Mouse (Mus musculus): ENCODE data around the gene Prima1. TPM values are rescaled to one million over a fixed set of nuclear protein-coding genes. Genes with fewer than 3 reads are reported as not detected.
A peak's percentile ranks its signal among the peaks of the same experiment; 100 is the strongest.

Gene Prima1
- polyA plus RNA-seq, 1 experiment from 2014 or later = not detected

DNA sequence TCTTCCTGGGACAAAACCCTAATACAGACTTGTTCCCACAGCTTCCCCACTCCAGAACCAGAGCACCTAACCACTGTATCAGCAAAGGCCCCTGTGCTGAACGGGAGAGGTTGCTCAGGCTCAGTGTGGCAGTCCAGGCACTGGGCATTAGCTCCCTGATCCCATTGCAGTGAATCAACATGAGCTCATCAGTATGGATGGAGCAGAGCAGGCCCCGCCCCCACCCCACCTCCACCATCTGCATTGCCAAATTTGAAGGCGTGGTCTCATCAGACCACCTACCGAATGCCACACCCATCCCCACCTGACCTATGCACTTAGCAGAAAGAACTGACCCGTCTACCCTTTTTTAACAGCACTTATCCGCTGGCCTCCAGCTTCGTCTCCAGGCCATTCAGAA lies 58.9 kb downstream of the Prima1 start:
- no peaks in the 10 kb centered on the region for H3K27me3 ChIP-seq
- peaks cover 3% of the 10 kb centered on the region; the same call in 1 of the 2 replicates for H3K4me1 ChIP-seq
- no peak overlapping the region for H3K9ac ChIP-seq
- WGBS = 30% methylated on average over 7 of the region's 7 CpGs
- no peak overlapping the region for H3K4me2 ChIP-seq
- H3K36me3 ChIP-seq (ENCODE audit: poor library complexity, severe bottlenecking) = peaks cover 11% of the 10 kb centered on the region
- H3K9me3 ChIP-seq (replicated peaks) = no peaks in the 10 kb centered on the region
- peak; percentile 53; the same call in 1 of the 2 replicates for ATAC-seq
- no peak overlapping the region for H3K27ac ChIP-seq
- no peak overlapping the region for H3K4me3 ChIP-seq

DNA sequence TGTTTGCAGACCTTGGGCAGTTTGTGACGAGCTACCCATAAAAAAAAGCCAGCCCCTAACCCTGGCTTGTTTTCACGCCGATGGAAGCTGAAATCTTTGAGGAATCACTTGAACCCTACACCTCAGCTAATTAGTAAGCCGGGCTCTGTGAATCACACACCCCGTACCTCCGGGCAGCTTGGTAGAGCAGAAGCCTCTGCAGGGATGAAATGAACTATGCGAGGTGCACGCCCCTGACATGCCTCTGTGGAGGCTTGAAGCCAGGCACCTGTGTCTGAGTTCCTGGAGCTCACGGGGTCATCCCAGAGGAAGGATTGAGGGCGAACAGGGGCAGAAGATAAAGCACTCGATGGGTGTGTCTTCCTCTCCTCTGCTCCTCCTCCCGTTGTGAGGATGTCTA lies 73.1 kb downstream of the Prima1 start:
- H3K4me1 ChIP-seq = peaks cover 16% of the 10 kb centered on the region
- no peak overlapping the region for H3K27ac ChIP-seq
- H3K9ac ChIP-seq = no peak overlapping the region
- no peaks in the 10 kb centered on the region for H3K9me3 ChIP-seq (replicated peaks)
- H3K4me2 ChIP-seq = no peak overlapping the region
- WGBS = 73% methylated on average over 12 of the region's 12 CpGs
- H3K36me3 ChIP-seq (ENCODE audit: poor library complexity, severe bottlenecking) = peaks cover 55% of the 10 kb centered on the region
- no peak overlapping the region for H3K4me3 ChIP-seq
- ATAC-seq = no peak
- H3K27me3 ChIP-seq = no peaks in the 10 kb centered on the region

DNA sequence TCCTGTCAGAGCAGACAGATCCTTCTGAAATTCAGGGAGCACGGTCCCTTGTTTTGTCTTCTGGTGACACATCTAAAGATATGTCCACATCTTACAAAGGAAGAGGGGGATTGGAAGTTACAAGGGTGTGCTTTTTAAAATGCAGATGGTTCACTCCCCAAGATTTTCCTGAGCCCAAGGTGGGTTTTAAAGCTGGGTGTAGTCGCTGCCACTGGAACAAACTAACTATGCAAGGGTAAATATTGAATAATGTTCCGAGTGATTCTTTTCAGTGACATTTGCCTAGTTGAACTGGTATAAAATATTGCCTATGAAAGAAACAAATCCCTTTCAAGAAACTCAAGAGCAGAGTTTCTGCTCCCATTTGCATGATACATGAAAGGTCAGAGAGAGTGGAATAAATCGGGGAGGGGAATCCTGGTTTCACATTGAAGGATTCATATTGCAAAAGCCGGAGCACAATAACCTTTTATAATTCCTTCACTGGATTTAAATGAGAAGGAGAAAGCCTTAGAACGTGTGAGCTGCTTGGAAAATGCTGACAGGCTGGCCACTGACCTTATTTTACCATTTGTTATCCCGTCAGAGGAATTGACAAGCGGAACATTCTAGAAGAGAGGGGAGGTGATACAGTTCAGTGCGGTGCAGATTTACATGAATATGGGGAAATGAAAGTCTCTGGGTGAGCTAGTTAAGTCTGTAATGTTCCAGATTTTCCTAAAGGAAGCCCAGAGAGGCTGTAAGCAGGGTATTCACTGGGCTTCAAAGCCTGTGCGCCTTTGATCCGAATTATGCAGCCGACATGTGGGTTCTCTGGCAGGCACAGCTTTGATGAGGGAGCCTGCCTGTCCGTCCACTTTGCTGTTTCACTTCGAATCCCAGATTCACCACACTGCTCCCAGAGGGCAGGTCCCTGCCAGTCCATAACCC lies 77.6 kb downstream of the Prima1 start:
- no peak overlapping the region for H3K4me2 ChIP-seq
- H3K27me3 ChIP-seq = no peaks in the 10 kb centered on the region
- H3K4me3 ChIP-seq = no peak overlapping the region
- H3K9ac ChIP-seq = no peak overlapping the region
- ATAC-seq = peak; percentile 48; the same call in 1 of the 2 replicates
- WGBS = 24% methylated on average over 14 of the region's 14 CpGs
- peaks cover 16% of the 10 kb centered on the region for H3K4me1 ChIP-seq
- H3K27ac ChIP-seq = no peak overlapping the region
- H3K36me3 ChIP-seq (ENCODE audit: poor library complexity, severe bottlenecking) = peaks cover 43% of the 10 kb centered on the region
- no peaks in the 10 kb centered on the region for H3K9me3 ChIP-seq (replicated peaks)

DNA sequence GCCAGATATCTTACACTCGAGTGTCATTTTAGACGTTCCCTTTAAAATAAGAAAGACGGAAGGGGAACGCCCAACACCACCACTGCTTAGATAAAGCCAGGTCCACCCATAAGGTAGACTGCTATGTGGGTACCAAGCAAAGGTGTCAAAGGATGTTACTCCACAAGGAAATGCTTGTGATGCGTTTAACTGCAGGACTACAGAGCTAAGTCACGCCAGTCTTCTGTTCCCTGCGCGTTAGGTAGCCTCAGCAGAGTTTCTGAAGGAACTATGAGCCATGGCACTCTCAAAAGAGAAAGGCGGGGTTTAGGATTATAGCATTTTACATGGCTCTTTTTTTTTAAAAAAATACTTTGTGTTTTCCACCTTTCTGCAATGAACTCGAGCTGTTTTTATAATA lies 78.4 kb downstream of the Prima1 start:
- H3K9me3 ChIP-seq (replicated peaks) = no peaks in the 10 kb centered on the region
- H3K4me2 ChIP-seq = no peak overlapping the region
- peaks cover 35% of the 10 kb centered on the region for H3K36me3 ChIP-seq (ENCODE audit: poor library complexity, severe bottlenecking)
- no peak for ATAC-seq
- WGBS = 72% methylated on average over 10 of the region's 10 CpGs
- H3K27ac ChIP-seq = no peak overlapping the region
- H3K9ac ChIP-seq = no peak overlapping the region
- no peak overlapping the region for H3K4me3 ChIP-seq
- H3K27me3 ChIP-seq = no peaks in the 10 kb centered on the region
- H3K4me1 ChIP-seq = peaks cover 16% of the 10 kb centered on the region

DNA sequence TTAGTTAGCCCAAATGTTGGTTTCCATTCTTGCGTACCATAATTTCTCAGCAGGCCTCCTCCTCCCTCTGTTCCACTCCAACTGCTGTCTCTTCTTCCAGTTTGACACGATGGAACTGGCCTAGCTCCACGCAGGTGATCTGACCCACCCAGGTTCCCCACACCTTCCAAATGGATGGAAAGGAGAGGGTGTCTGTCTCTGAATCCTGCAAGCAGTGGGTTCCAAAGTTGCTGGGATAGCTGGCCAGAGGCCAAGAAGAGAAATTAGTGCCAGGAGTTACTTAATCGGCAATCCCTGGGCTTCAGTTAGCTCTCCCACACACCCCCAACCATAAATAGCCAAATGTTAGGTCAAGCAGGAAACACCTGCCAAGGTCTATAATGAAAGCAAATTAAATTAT lies 81.2 kb downstream of the Prima1 start:
- Histone ChIP-seq H3K27me3 (0 out of 2 replicates have a peak, but pooled peaks cover 3% of the 10 kb centered on the region), H3K9ac (no peak overlapping the region), H3K4me3 (no peak overlapping the region), H3K9me3 (replicated peaks) (no peaks in the 10 kb centered on the region), H3K36me3 (ENCODE audit: poor library complexity, severe bottlenecking) (peaks cover 13% of the 10 kb centered on the region), H3K4me2 (no peak overlapping the region), H3K4me1 (peaks cover 34% of the 10 kb centered on the region), H3K27ac (no peak overlapping the region)
- ATAC-seq = no peak
- WGBS = 72% methylated on average over 4 of the region's 4 CpGs

- H3K9ac ChIP-seq = no peak overlapping the region
- H3K27me3 ChIP-seq = 0 out of 2 replicates have a peak, but pooled peaks cover 3% of the 10 kb centered on the region
- no peak for ATAC-seq
- no peak overlapping the region for H3K27ac ChIP-seq
- H3K4me1 ChIP-seq = peaks cover 18% of the 10 kb centered on the region
- no peak overlapping the region for H3K4me3 ChIP-seq
- no peaks in the 10 kb centered on the region for H3K9me3 ChIP-seq (replicated peaks)
- peaks cover 13% of the 10 kb centered on the region for H3K36me3 ChIP-seq (ENCODE audit: poor library complexity, severe bottlenecking)
- WGBS = 77% methylated on average over 8 of the region's 8 CpGs
- H3K4me2 ChIP-seq = no peak overlapping the region
These were observed 82.9 kb downstream of the Prima1 start for GRCm38 (mm10) chr12:103159016-103159415.

DNA sequence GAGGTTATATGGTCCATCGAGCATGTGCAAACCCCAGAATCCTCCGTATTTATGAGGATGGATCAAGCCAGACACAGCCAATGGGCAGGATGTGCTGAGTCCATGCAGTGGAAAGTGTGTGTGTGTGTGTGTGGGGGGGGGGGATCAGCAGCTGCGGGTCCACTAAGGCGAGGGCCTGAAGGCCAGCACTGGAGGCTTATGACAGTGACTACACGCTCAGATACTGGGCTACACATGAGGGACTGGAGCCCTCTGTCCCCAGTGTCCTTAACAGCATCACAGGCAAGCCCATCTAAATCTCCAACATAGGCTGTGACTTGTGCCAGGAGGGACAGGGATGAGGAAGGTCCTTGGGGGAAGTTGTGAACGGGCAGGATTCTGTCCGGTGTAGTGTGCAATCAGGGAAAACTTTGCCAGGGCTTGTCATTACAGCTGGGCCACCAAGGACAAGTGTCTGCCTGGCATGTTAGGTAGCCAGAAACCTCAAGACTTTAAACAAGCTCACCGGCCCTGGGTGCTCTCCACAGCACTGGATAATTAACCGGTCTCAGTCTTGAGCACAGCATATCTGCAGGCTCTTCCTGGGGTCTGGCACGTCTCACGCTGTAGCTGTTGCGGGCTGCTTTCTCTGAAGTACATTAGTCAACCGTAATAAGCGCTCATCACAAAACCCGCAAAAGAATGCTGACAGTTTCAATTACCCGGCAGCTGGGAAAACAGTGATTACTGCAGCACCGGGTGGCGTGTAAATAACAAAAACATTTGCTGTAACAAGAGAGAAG lies 84.6 kb downstream of the Prima1 start:
- H3K9ac ChIP-seq = no peak overlapping the region
- ATAC-seq = peak; percentile 83
- H3K27me3 ChIP-seq = 0 out of 2 replicates have a peak, but pooled peaks cover 3% of the 10 kb centered on the region
- H3K4me3 ChIP-seq = no peak overlapping the region
- peak overlapping the region; percentile 15; the same call in 1 of the 2 replicates for H3K4me2 ChIP-seq
- peaks cover 7% of the 10 kb centered on the region for H3K36me3 ChIP-seq (ENCODE audit: poor library complexity, severe bottlenecking)
- WGBS = 39% methylated on average over 18 of the region's 18 CpGs
- no peaks in the 10 kb centered on the region for H3K9me3 ChIP-seq (replicated peaks)
- 0 out of 2 replicates have a peak overlapping the region, but pooled peaks have one; percentile 21 for H3K27ac ChIP-seq
- H3K4me1 ChIP-seq = peaks cover 18% of the 10 kb centered on the region

DNA sequence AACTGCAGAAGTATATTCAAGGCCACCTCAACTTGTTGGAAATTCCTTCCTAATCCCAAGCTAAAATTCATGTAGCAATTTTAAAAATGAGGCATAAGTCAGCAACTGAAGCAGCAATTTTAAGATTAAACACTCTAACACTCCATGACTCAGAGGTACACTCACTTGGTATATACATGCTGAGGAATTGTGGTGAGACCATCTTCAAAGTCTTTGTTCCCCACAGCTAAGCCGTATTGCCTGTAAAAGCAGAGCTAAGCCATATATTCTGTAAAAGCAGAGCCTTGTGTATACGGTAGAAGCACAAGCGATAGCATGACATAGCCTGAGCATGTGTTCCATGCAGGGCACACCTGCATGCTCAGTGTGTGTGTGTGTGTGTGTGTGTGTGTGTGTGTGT lies 86.5 kb downstream of the Prima1 start:
- Histone ChIP-seq H3K9me3 (replicated peaks) (no peaks in the 10 kb centered on the region), H3K4me1 (peaks cover 18% of the 10 kb centered on the region), H3K9ac (no peak overlapping the region), H3K36me3 (ENCODE audit: poor library complexity, severe bottlenecking) (0 out of 2 replicates have a peak, but pooled peaks cover 6% of the 10 kb centered on the region), H3K27me3 (0 out of 2 replicates have a peak, but pooled peaks cover 3% of the 10 kb centered on the region), H3K27ac (no peak overlapping the region), H3K4me2 (no peak overlapping the region), H3K4me3 (no peak overlapping the region)
- 79% methylated on average over 3 of the region's 3 CpGs for WGBS
- ATAC-seq = no peak

DNA sequence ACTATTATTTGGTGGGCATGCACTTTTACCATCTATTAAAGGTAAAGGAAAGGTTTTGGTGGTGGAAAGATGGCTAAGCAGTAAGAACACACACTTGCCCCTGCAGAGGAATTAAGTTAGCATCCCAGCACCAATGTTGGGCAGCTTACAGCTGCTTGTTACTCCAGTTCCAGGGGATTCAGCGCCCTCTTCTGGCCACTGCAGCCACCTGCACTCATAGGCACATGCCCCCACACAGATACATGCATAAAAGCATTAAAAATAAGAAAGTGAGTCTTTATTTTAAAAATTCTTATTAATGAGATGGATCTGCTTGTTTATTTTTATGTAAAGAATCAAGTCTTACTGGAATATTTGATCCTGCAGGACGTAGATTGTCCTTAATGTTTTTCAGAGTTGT lies 87.0 kb downstream of the Prima1 start:
- ATAC-seq = no peak
- Histone ChIP-seq H3K4me2 (no peak overlapping the region), H3K9ac (no peak overlapping the region), H3K4me3 (no peak overlapping the region), H3K27me3 (0 out of 2 replicates have a peak, but pooled peaks cover 3% of the 10 kb centered on the region), H3K4me1 (peaks cover 18% of the 10 kb centered on the region), H3K36me3 (ENCODE audit: poor library complexity, severe bottlenecking) (0 out of 2 replicates have a peak, but pooled peaks cover 6% of the 10 kb centered on the region), H3K27ac (no peak overlapping the region), H3K9me3 (replicated peaks) (no peaks in the 10 kb centered on the region)
- 71% methylated on average over 2 of the region's 2 CpGs for WGBS

- H3K4me2 ChIP-seq = no peak overlapping the region
- 80% methylated on average over 2 of the region's 2 CpGs for WGBS
- H3K36me3 ChIP-seq (ENCODE audit: poor library complexity, severe bottlenecking) = peaks cover 34% of the 10 kb centered on the region
- no peak overlapping the region for H3K4me3 ChIP-seq
- H3K27me3 ChIP-seq = no peaks in the 10 kb centered on the region
- no peak overlapping the region for H3K27ac ChIP-seq
- no peak for ATAC-seq
- peaks cover 9% of the 10 kb centered on the region for H3K9me3 ChIP-seq (replicated peaks)
- no peaks in the 10 kb centered on the region for H3K4me1 ChIP-seq
- H3K9ac ChIP-seq = no peak overlapping the region
These were observed 91.7 kb downstream of the Prima1 start for GRCm38 (mm10) chr12:103150247-103150646.
